Mouse (Mus musculus) cerebellum, adult 18-20 months (tissue): Measurements from ENCODE around the gene Trem2.
"Not testable (repeated sequence)": the region's sequence is repeated elsewhere in the genome, so short reads cannot be mapped to it uniquely, and the experiment has no call there.

Experiments used
- DNase-seq, 2 experiments: peaks; one replicate each; pipeline ENCODE4 v3.0.0; 2021

Trem2 gene

DNA sequence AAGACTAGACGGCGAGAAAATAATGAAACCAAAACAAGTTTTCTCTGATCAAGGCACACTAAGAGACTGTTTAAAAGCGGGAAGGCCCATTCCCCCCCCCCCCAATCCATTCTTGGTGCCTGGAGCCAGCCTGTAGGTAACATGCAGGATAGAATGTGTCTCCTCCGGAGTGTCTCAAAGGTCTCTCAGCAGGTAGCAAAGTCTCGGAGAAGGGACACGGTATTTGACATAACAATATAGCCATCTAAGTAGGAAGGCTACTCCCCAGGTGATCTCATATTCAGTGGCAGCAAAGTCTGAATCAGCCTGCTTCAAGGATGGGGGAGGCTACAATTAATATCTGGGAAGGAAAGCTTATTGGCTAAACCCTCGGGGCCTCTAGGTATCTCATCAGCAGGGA is 6.8 kb downstream of the Trem2 start:
- DNase-seq = not testable (repeated sequence)

DNA sequence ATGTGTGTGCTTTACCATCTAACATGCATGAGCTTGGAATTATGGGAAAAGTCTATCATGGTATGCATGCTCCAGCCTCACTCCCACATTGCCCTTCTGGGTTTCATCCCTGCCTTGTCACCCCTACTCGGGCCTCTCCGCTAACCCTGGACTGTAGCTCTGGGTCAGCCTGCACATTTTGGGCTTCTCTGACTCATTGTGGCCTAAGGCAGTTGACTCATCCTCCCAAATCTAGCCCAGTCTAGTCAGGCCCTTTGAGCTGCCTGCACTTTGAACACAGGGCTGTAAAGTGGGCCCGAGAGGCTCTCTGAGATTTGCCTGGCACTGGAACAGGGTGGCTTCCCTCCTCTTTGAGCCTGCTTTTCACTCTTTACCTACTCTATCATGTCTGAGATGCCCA is 9.6 kb downstream of the Trem2 start:
- no peak for DNase-seq

DNA sequence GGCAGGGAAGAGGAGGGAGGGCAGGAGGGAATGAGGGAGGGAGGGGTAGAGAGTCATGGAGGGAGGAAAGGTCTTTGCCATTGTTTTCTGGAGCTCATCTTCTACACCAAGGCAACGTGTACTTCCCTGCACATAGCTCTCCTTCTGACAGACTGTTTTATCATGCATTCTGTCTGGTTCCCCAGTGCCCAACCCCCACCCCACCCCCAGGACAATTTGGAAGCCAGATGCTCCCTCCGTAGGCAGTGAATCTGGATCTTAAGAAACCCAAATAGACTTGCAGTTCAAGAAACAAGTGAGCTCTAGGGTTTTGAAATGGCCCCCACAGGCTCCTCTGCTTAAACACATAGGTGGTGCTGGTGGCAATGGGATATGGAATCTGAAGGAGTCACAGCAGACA is 11.7 kb downstream of the Trem2 start:
- DNase-seq = no peak

DNA sequence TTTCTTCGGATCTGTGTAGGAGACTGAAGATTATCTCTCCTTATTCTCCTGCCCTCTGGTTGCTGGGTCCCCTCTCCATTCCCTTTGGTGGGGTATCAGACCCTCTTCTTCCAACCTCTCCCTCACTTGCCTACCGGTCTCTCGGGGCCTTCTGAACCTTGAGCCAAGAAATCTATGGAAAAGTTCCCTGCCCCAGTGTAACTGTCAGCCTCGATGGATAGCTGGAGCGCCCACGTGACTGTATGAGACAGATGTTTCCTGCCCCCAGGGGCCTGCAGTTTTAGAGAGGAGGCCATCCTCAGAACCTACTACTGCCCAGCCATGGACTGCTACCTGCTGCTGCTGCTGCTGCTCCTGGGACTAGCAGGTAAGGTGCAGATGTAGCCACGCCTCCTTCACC is 13.4 kb downstream of the Trem2 start, which contains the start of gene Treml1:
Treml1 (plus strand) TSS at position 301 of the 400 bp plus-strand sequence.
- no peak for DNase-seq

DNA sequence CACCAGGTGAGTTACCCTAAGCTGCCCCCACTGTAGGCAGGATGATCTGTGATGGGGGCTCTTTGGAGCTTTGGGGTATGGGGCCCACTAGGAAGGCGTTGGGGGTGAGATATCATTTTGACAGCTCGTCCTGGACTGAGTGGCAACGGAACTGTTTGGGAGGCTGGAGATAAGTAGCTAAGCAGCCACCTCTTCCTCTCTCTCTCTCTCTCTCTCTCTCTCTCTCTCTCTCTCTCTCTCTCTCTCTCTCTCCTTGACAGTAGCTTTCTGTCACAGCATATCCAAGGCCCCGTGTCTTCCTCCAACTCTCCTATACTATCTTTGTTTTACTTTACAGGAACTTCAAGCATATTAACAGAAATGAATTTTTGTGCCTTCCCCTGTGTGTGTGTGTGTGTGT is 14.3 kb downstream of the Trem2 start:
- no peak for DNase-seq

DNA sequence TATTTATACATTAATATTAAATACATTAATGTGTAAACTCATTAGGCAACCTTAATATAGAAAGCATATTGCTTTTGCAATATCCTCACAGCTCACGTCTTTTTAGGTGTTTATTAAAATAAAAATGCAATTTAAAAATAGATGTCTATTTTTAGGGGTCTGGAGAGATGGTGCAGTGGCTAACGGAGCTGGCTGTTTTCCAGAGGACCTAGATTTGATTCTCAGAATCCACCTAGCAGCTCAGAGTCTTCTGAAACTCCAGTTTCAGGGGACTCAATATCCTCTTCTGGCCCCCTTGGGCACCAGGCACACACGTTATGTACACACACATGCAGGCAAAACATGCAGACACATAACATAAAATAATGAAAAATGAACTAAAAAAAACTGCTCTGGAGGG is 16.1 kb downstream of the Trem2 start:
- DNase-seq = no peak

DNA sequence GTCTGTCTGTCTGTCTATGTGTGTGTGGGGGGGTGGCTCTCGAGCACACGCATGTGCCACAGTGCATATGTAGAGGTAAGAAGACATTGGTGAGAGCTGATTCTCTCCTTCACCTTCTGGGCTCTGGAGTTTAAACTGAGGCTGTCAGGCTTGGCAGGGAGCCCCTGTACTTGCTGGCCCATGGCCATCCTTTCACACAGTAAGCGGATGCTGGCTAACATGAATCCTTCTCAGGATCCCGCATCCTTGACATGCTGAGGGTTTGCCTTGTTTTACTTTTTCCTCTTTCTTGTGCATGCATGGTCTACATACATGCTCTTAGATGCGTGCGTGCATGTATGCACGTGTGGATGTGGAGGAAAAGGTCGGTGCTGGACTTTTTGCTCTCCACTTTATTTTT is 16.8 kb downstream of the Trem2 start:
- DNase-seq = peak; percentile 41 to 54

DNA sequence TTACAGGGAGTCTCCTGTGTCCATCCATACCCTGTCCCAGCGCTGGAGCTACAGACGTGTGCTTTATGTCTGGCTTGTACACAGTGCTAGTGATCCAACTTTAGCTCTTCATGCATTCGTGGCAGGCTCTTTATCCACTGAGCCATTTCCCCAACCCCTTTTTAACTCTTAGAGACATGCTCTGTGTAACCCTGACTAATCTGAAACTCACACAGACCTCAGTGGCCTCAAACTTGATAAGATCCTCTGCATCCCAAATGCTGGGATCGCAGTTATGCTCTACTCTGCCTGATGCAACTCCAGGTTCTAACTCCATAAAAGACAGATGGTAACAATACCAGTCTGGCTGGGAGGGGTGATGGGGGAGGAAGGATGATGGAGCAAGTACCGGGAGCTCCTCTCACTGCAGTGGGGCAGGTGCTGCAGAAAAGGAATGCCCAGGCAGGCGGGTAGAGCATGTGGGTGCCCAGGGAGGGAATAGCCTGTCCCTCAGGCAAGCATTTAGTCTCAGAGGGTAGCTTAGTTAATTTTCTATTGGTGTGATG is 17.3 kb downstream of the Trem2 start:
- DNase-seq = no peak

DNA sequence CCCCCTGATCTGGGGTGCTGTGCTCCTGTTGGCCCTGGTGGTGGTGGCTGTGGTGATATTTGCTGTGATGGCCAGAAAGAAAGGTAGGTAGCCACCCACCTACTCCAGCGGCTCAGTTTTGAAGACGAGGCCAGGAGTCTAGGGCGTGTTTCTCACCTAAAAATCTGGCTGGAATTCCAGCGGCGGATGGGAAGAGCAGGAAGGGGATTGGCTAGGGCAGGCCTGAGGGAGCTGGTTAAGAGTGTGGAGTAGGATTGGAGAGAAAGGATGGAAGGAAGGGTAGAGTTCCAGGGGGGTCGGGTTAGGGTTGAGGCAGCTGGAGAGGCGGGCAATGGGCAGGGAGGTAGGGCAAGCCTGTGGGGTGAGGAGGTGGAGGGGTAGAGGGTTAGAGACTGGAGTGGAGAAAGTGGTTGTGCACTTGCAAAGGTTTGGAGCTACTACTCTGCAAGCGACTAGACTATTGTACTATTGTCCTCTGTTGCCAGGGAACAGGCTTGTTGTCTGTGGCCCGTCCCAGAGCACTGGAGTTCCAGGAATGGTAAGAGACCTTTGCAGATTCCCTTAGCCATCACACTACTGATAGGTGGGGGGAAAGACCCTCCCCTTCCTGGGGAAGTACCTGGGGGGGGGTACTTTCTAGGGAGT is 19.4 kb downstream of the Trem2 start:
- DNase-seq = no peak

DNA sequence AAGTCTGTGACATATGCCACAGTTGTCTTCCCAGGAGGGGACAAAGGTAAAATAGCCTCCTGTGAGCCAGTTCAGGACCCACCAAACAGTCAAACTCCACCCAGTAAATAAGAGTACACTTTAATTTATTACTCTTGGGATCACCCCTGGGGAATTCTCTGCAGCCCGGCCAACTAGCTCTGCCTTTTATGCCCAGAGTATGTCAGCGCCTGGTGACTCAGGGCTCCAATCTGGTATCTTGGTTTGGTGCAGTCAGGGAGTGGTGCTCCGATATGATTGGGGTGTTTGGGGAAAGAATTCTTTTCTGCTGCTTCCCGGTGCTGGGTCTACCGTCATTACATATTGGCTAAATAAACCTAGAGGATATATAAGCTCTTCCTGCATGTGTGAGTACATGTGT is 20.6 kb downstream of the Trem2 start:
- DNase-seq = no peak

DNA sequence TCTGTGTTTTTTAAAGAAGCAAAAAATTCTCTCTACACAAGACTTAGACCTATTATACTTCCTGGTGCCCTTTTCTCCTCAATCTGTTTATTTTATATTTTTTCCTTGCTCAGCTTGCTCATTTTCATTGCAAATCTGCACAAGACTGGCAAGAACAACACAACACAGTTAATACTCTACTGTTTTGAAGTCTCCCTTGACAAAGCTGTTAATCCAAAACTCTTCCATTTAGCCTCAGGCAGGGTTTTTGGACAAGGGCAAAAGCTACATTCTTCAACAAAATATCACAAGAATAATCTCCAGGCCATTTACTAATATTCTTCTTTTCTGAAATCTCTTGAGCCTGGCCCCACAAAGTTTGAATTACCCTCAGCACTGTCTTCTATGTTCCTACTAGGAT is 25.4 kb downstream of the Trem2 start:
- DNase-seq = no peak

DNA sequence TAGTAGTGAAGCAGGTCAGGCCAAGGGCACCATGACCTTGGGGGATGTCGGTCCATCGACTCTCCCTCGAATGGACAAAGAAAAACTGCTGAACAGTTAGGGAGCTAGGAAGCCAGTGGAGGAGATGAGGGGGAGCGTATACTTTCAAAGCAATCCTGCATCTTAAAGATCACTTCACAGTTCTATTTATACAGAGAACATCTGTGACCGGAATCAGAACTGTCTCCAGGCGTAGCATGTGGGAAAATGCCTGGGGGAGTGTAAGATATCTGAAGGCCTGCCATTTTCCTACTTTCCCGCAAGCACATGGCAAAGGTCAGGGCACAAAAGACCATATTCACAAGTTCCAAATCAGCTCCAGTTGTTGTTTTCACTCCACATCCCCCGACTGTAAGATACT is 26.8 kb downstream of the Trem2 start:
- DNase-seq = no peak

DNA sequence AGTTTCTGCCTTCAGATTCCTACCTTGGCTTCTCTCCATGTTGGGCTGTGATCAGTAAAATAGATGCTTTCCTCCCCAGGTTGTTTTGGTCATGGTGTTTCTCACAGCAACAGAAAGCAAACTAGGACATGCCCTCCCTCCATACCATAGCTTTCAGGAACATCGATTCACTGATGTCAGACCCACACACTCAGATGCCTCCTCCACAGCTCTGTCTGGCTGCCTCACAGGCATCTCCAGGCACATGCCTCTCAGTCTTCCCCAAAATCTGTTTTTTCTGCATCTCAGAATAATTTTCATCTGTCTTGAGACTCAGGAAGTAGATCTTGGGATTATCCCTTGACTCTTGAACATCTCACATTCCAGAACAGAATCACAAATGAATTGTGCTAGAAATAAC is 29.9 kb downstream of the Trem2 start:
- no peak for DNase-seq

DNA sequence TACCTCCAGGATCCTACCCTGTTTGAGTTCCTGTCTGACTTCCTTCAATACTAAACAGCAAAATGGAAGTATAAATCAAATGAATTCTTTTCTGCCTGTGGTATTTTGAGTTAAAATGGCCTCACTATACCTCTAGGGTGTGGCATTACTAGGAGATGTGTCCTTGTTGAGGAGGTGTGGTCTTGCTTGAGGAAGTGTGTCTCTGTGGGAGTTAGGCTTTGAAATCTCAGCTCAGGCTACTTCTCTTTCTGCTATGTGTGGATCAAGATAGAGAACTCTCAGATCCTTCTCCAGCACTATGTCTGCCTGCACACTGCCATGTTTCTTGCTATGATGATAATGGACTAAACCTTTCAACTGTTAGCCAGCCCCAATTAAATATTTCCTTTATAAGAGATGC is 32.8 kb downstream of the Trem2 start:
- DNase-seq = no peak

DNA sequence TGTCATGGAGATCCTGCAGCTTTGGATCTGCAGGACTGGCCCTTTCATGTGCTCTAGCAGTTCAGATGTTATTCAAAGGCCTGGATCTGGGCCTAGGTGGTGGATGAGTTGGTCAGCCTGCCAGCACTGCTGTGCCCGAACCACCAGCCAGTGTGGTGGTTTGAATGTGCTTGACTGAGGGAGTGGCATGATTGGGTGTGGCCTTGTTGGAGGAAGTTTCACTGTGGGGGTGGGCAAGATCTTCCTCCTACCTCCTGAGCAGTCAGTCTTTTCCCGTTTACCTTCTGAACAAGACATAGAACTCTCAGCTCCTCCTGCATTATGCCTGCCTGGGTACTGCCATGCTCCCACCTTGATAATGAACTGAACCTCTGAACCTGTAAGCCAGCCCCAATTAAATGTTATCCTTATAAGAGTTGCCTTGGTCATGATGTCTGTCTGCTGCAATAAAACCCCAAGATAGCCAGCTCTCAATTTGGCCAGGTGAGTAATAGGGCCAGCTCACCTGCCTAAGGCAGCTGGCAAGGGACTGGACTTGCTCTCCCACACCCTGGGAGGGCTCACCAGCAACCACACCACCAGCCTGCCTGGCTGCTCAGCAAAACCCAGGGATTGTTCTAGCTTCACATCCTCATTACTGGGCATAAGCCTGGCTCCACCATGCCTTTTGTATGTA is 39.7 kb downstream of the Trem2 start:
- DNase-seq = no peak

DNA sequence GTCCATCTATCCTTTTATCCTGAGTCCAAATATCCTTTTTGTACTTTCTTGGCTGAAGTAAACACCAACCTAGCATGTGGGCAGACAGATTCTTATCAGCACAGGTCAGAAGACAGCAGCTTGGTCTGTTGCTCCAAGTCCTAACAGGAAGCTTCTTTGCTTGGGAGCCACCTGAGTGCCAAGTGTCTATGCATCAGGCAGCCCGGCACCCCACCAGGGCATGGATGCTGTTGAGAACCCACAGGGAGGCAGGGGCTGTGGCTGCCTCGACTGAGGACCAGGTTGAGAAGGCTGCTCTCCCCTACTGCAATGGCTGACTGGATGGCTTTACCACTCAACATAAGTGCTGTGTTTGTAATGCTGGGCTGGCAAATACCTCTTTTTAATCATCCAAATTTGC is 42.5 kb downstream of the Trem2 start:
- DNase-seq = no peak

DNA sequence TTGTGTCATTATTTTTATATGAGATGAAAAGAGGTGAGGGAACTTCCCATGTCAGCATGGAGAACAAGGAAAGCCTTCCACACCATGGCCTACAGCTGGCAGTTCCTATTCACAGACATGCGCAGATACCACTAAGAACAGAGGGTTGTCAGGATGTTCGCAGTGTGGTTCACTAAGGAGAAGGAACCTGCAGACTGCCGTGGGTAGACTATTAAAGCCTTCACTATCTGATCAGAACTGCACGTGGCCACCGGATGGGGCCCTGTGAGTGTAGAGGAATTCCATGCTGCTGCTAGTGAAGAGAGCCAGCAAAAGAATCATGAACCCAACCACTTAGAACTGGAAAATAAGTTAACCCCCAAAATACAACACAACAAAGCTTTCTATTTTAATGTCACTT is 43.2 kb downstream of the Trem2 start:
- no peak for DNase-seq

DNA sequence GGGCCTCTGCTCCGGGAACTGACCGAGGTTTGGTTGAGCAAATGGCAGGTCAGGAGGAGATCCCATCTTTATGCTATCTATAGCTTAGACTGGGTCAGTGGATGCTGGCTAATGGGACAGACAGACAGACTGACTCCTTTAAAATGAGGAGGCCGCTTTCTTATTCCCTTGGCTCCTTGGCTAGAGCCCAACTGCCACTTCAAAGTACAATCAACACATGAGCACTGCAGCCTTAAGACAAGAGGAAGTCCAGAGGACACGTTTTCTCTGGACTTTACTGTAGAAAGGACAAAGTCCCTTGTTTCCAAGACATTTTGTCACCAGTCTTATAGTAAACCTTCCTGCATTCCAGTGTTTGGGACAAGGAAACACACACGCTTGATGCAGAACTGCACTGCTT is 45.2 kb downstream of the Trem2 start:
- DNase-seq = no peak

DNA sequence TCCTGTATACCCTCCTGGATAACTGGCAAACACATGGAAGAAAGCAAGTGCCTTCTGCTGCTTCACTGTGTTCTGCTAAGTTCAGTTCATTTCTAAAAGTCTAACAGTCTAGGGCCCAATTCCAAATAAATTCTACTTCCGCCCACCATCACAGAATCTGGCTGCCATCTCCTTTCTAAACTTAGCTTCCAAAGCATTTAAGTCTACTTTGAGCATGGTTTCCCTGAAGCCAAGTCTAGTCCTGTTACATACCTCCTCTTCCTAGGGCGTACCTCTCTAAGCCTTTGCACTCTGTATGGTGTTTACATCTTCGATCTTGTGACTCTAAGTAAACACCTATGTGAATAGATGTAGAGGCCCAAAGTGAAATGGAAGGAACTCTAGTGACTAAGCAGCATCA is 46.4 kb downstream of the Trem2 start:
- no peak for DNase-seq

DNA sequence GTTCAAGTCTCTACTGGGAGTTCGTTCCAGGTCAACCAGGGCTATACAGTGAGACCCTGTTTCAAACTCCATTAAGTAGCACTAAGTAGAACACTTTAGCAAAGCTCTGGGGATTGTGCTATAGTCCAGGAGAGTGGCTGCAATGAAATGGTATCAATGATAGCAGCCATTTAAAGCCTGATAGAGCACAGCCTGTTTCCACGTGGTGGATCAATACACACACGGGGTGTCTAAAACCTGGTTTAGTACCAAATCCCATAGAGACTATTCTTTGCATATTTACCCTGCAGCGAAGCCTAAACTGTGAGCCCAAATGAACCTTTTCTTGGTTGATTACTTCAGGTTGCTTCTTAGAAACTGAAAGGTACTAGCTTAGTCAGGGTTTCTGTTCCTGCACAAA is 55.5 kb downstream of the Trem2 start:
- no peak for DNase-seq

DNA sequence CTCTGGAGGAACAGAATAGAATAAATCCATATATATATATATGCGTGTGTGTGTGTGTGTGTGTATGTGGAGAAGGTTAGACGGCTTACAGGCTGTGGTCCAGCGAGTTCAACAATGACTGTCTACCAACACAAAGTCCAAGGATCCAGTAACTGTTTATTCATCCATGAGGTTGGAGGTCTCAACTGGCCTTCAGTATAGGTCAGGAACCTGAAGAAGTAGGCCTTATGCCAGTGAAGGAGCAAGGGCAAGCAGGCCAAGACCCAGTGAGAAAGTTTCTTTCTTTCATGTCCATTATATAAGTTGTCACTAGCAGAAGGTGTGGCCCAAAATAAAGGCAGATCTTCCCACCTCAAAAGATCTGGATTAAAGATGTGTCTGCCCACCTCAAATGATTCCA is 56.5 kb downstream of the Trem2 start:
- no peak for DNase-seq
